Mouse (Mus musculus) neutrophil, adult 5-6 weeks (primary cell): ENCODE measurements around the gene Cat. TPM values are rescaled to one million over a fixed set of nuclear protein-coding genes. Genes with fewer than 3 reads are reported as not detected.

ENCODE experiments used
- ATAC-seq: fragments of 151-379, 151-347 bp; 2 replicates; pipeline ENCODE4 v1.8.0; 2017; ENCODE audit warnings: mild to moderate bottlenecking, moderate TSS enrichment; ENCODE audit not compliant: insufficient number of reproducible peaks, poor library complexity, low FRiP score, severe bottlenecking; ENCODE audit errors: extremely low read depth
- total RNA-seq: library from RNA; stranded (forward); fragments of 200-1000 nt; gene quantifications from 2 replicates; pipeline ENCODE4 v1.2.3, GENCODE M21; 2017

The Cat gene
- total RNA-seq, 1 experiment from 2014 or later, result 89.6 TPM

DNA sequence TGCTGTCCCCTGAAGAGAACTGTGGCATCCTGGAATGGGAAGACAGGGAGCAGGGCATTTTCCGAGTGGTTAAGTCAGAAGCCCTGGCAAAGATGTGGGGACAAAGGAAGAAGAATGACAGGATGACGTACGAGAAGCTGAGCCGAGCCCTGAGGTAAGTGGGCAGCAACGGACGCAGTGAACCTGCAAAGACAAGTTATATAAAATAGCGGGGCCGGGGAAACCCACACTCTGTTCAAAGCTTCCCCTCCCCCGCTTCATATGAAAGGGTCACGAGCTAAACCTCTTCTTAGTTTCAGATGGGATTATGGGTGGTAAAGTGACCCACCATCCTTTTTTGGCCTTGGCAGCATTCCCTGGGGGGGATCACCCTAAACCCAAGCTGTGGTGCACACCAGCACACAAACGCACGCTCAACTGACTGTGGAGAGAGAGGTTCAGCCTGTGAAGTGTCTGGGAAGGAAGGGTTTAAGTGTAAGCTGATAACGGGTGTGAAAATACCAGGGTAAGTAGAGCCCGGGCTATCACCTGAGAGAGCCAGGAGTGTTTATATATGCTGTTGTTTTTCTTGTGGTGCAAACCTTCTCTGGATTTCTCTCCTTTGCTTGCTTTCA lies 35.9 kb downstream of the Cat start:
- ATAC-seq, result no peak

DNA sequence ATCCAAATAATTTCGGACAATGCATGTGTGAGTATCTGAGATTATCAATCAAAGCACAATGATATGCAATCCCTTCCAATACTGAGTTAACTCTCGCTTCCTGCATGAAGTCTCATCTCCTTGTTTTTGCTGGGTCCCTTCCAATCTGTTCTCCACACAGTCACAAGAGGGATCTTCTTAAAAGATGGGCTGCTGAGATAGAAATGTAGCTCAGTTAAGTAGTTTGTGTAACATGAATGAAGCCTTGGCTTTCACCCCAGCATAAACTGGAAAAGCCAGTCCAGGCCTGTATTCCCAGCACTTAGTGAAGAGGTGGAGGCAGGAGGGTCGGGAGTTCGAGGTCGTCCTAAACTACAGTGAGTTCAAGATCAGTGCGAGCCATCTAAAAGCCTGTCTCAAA lies 38.6 kb downstream of the Cat start:
- ATAC-seq, result no peak

DNA sequence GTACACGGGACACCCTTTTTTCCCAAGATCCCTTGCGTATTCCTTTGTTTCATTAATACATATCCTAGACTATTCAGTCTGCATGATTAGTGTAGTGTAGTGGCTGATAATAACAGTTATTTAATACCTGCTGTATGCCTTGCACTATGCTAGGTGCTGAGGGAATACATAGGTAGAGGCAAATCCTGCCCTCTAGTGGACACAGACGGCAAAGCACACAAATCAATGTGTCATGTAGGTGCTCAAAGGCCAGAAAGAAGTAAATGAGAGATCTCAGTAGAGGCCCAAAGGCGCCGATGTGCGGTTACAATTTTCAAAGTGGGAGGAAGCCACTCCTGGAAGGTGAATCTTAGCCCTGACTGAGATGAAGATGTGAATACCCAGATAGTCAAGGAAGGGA lies 39.2 kb downstream of the Cat start:
- peak; percentile 65 for ATAC-seq

DNA sequence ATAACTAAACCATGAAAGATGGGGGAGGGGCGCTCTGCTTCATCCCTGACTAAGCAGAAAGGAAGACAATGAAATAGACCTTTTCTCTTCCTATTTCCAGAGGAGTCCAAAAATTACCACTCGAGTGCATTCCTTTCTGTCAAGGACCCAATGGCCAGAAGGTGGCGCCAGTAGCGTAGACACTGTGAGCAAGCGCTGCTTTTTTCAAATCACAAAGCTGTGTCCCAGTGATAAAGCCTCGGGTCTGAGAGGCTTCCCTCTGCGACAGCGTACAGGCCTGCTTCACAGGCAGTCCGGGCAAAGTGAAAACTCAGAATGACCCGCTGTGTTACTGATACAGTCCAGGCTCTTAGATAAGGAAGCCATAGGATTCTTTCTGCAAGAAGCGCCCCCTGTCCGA lies 45.2 kb downstream of the Cat start:
- ATAC-seq, result 0 out of 2 replicates have a peak, but pooled peaks have one; percentile 53

DNA sequence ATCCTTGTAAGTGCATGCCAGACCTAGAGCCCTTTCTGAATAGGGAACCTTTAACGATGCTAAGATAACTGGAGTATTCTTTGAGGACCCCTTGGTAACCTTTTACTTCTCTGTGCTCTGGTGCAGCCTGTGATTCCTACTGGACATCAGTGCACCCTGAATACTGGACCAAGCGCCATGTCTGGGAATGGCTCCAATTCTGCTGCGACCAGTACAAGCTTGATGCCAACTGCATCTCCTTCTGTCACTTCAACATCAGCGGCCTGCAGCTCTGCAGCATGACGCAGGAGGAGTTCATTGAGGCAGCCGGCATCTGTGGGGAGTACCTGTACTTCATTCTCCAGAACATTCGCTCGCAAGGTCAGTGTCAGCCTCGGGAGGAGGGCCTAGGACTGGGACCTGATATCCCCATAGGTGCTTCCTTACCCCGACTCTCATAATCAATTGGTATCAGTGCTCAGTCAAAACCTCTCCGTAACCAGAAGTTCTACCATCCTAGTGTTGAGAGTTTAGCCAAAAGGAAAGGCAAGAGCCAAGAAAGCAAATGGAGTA lies 45.8 kb downstream of the Cat start:
- ATAC-seq, result no peak

DNA sequence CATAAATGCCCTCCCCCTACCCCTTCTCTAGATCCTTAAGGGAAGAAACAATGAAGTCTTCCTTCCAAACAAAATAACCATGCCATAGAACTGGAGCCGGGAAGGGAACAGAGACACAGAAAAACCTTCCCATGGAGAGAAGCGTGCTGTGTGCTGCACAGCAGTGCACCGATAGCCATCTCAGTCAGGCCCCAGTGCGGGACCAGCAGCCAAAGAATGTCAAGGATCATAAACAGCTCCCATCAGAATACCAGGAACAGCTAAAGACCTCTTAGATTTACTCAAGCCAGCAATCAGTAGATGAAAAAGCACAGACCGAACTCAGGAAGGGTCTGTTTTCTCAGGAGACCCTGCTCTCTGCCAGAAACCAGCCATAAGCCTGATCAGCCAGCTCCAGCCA lies 48.4 kb downstream of the Cat start:
- ATAC-seq, result no peak

DNA sequence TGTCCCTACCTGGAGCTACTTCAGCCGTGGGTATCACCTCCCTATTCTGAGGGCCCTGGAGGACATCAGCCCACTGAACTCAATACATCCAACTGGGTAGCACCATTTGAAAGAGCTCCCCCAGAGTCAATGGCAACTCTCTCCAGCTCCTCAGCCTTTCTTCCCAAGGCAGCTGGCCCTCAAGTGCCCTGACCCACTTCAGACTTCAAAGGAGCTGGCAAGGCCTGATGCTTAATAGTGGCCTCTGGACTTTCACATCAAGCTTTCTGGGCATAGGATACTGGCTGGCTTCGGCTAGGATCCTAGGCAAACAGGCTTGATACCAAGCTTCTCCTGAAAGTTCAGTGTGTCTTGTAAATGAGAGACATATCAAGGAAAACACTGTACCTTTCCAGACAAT lies 49.9 kb downstream of the Cat start:
- no peak for ATAC-seq

DNA sequence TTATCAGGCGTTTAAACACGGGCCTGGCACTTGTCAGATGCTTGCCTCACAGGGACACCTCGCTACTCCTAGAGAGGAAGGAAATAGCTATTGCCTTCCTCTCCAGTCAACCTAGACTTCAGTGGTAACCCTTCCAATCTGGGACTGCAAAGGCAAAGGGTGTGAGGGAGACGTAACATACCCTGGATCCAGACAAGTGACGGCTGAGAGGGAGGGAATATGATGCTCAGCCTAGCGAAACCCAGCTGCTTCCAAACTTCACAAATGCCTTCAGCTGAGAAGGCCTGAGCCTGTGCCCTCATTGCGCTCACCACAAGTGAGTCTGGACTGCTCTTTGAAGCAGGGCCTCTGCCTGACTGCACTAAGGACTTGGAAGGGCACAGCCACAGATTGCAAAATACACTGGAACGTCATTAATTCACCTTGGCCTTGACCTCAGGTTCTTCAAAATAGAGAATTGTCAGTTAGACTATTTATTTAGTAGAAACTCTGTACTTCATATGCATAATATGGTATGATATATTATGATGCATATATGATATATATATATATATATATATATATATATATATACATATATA lies 52.2 kb downstream of the Cat start:
- ATAC-seq, result no peak

DNA sequence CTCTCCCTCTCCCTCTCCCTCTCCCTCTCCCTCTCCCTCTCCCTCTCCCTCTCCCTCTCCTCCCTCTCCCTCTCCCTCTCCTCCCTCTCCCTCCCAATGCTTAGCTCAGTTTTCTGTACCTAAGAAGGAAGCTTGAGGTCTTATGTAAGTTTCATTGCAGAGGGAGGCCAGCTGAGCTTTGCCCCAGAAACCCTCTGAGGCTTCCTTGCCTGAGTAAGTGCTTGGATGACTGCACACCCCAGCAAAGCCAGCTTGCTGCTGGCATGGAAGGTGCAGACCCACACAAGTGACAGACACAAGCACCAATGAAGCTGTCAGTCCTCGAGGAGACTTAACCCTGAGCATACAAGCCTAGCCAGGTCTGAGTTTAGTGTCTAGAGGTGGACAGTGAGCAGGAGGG lies 54.2 kb downstream of the Cat start:
- ATAC-seq, result no peak

DNA sequence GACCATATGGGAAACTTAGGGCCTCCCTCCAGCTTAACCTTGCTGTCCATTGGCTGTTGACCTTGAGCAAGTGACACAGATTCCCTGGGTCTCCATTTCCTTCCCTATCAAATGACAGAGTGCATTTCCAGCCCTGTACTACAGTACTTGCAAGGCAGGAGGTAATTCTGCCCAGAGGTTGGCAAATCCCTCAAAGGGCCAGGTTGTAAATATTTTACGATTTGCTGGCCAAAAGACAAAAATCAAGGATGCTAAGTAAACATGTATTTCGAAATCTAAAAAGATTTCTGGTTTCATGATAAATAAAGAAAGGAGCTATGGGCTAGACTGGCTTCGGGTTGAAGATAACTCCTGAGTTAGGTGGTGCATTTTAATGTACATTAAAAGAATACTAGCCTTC lies 56.6 kb downstream of the Cat start:
- ATAC-seq, result no peak

DNA sequence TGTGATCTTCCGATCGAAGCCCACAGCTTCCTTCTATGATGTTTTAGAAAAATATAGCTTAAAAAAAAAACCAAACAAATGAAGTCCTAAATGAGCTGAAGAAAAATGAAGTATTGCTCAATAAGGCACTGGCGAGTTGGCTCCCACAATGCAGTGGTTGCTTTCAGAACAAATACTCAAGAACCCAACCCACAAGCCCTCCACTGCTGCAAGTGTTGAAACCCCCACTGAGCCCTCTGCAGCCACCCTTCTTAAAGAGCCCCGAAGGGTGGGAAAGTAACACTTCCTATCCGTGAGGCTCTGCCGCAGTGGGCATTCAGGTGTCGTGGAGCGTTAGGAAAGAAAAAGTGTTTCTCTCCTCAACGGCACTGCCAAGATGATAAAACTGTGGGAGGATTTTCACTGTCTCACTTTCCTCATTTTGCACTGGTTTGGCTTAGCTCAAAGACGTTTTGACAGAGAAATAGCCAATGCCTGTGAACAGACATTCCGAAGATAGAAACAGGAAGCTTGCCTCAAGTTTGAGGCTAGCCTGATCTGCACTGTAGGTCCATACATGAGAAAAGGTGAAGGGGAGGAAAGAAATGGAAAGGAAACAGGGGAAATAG lies 59.4 kb downstream of the Cat start:
- no peak for ATAC-seq

DNA sequence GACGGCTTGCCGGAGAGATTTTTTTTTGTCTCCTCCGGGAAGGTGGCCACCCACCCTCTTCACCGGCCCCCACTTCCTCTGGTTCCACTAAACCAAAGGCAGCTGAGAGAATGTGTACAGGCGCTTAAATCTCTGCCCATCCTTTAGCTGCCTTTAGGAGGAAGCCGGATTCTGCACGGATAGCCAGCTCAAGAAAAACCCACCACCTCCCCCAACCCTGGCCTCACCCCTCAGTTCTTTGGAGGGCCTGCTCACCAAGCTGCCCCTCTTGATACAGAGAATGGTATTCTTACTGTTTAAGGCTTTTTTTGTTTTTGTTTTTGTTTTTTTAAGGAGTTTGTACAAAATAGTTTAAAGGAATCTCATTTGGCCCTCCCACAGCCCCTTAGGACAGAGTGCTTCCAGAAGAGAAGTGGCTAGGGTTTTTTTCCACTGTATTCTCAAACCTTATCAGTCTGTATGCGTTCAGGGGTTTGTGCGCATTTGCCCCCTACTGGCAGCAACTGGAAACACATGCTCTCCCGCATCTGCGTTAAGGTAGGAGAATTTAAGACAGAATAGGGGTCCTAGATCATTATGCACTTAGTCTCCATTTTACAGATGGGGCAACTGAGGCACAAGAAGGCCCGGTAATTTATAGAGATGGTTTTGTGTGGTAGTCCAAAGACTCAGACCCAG lies 60.5 kb downstream of the Cat start:
- peak; percentile 42; the same call in 1 of the 2 replicates for ATAC-seq

DNA sequence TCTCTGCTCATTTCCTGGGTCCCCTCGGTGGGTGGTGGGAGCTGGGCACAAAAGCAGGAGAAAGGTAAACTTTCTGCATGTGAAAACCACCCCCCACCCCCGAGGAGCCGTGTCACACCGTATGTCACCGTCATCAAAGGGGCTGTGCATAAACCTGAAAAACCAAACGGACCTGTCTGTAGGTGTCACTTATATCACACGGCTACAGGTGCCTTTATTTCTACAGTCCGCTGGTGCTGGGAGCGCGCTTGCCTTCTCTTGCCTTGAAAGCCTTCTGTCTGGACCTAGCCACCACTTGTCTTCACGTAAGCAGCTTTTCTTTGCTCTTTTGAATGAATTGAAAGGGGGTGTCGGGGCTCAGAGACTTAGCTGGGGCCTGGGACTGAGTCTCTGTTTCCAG lies 61.1 kb downstream of the Cat start:
- no peak for ATAC-seq

DNA sequence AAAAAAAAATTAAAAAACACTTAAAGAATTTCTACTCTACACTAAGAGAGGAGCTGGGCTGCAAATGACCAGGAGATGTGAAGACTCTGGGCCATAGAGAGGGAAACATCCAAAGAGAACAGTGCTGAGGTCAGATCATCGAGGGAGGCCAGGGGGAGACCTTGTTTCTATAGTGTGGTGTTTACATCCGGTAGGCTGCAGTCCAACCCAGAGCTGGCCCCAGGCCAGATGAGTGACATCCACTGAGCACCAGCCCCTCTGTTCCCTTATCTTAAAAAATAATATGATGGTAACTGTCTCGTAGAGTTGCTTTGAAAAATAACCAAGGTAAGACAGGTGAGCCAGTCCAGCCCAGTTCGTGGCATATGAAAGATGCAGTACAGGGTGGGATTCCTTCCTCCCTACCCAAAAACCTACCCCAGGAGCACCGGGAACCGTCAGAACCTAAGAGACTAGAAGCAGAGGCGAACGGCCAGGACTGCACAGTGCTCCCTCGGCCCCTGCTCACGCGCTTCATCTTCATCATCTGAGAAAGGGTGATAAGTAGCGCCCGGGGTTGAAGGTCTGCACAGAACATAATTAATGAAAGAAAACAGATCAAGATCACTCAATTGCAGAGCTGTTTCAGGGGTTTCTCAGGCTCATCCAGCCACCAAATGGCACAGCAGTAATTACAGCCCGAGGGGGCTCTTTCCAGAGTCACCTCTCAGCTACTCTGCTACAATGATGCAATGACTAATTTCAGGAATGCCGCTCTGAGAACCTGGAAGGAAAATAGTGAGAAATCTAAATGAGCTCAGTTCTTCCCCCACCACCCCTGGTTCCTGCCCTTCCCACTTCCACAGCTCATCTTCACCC lies 64.1 kb downstream of the Cat start:
- no peak for ATAC-seq

DNA sequence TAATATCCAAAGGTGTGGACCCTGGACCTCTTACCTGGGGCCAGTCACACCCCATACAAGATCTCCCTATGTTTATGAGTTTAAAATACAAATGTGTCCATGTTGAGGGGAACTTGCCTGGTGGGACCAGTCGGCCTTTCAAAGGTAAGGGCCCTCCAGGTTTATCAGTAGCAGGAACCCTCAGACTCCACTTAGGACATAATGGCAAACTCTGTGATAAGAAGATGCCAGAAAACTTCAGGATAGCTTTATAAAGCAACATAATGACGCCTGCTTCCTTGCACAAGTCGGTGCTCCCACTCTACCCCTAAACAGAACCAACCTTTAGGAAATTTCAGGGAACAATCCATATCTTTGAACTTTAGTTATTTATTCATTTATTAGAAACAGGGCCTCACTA lies 69.2 kb downstream of the Cat start:
- no peak for ATAC-seq

DNA sequence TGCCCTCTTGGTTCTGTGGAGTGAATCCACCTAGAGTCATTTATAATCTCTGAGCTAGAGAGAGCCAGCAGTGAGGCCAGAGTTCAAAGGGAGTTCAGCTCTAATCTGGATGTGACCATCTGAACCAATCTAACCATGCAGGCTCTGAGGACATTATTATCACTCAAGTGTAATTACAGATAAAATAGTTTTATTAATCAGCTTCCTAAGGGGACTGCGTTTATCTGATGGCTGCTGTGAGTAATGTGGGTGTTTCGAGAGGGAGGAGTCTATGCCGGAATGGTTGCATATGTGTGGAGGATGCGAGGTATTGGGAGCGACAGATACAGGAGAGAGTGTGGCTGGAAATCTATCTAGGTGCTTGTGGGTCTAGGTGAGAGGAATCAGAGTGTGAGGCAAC lies 71.6 kb downstream of the Cat start:
- ATAC-seq, result no peak

DNA sequence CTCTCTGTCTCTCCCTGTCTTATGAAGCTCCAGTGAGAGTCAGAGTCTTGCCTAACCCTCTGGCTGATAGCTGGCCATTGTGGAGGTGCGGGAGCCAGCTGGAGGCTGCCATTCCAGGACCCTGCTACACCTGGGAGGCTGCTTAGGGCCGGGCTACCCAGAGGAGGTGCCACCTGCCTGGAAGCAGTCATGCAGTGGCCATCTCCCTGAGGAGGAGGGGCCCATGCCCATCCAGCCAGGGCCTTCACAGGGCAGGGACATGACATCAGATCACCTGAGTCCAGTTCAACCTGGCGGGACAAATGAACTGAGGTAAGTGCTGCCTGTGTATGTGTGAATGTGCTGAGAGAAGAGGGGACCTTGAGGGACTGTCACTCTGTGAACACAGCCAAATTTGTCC lies 73.1 kb downstream of the Cat start:
- no peak for ATAC-seq

DNA sequence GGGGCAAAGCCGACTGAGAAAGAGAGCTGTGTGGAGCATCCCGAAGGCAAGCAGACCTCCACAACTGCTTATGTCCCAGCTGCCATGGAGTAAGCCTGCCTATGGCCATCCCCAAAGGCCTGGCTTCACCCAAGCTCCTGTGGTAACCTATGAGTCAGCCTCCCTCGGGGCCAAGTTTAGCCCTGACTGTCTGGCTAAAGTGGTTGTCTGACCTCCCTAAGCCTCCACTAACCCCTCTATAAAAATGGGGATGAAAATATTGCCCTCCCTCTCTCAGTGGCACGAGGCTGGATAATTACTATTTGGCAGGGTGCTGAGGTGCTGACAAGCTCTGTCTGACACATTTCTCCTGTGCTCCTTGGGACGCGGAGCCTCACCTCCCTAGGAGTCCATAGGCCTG lies 73.6 kb downstream of the Cat start, which contains the start of gene Elf5:
Gene Elf5 (plus strand): TSS at position 341 of the 400 bp plus-strand sequence.
- ATAC-seq, result no peak

DNA sequence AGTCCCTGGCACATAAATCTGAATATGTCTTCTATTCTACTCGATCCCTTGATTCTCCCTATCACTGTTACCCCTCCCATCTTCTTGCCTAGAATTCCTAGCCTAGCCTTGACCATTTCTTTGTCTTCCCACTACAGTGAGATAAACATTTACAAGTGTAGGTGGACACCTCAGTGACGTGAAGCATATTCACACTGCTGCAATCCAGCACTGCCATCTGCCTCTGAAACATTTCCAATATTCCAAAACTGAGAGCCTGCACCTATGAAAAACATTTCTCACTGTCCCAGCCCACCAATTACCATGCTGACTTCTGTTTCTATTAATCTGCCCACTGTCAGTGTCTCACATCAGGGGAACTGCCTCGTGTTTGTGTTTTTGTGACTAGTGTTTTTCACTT lies 78.7 kb downstream of the Cat start:
- ATAC-seq, result no peak
